Mouse (Mus musculus): ENCODE measurements around the gene Col17a1. TPM values are rescaled to one million over a fixed set of nuclear protein-coding genes. Genes with fewer than 3 reads are reported as not detected.

The Col17a1 gene
- polyA plus RNA-seq, 1 experiment, result not detected

DNA sequence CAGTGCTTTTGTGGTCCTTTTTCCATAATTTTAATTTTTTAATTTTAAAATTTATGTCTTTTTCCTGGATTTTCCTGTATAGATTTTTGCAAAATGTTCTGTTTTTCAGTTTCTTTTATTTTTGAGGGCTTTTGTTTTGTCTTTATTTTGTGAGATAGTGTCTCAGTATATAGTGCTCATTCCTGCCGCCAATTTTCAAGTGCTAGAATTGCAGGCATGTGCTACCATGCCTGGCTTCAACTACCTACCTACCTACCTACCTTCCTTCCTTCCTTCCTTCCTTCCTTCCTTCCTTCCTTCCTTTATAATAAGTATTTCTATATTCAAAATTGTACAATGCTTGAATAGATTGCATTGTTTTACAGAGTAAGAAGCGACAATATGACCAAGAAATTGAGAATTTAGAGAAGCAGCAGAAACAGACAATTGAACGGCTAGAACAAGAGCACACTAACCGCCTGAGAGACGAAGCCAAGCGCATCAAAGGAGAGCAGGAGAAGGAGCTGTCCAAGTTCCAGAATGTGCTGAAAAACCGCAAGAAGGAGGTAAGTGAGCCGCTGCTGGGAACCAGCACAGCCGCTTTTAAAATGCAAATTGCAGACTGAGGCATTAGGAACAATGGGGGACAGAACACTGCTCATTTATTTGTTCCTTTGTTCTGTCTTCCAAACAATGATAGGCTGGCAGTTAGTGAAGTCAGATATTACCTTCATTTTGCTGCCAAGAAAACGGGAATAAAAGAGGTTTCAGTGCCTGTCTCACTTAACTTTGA is 66.8 kb downstream of the Col17a1 start:
- Histone ChIP-seq H3K4me3 (replicated peaks) (no peak overlapping the region), H3K27me3 (replicated peaks) (no peaks in the 10 kb centered on the region), H3K4me1 (peaks cover 7% of the 10 kb centered on the region), H3K9me3 (no peaks in the 10 kb centered on the region), H3K36me3 (replicated peaks; ENCODE audit: low read length) (peaks cover 92% of the 10 kb centered on the region)
- TF ChIP-seq GATA1 (IDR thresholded peaks at IDR 0.05; ENCODE audit: borderline replicate concordance, low read length), result no peak
- no peak for TF ChIP-seq FLI1 (IDR thresholded peaks at IDR 0.05; ENCODE audit: low read length)

DNA sequence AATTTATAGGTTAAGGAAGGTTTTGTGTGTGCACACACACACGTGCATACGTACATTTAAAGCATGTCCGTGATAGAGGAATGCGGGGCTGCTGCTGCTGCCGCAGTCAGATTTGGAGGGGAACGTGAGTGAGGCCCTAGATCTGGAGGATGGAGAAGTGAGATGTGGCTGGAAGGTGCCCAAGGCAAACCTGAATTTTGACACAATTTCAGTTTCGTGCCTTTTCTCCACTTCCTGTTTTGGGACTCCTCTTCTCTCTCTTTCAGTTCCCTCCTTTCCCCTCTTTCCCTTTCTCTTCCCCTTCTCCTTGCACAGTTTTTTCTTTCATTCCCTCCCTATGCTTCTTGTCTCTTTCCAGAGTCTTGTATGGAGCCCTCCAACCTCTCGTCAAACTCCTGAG is 70.4 kb downstream of the Col17a1 start:
- Histone ChIP-seq H3K9me3 (no peaks in the 10 kb centered on the region), H3K4me3 (replicated peaks) (no peak overlapping the region), H3K36me3 (replicated peaks; ENCODE audit: low read length) (peaks cover 100% of the 10 kb centered on the region), H3K27me3 (replicated peaks) (no peaks in the 10 kb centered on the region), H3K4me1 (no peaks in the 10 kb centered on the region)
- TF ChIP-seq FLI1 (IDR thresholded peaks at IDR 0.05; ENCODE audit: low read length), result no peak
- TF ChIP-seq GATA1 (IDR thresholded peaks at IDR 0.05; ENCODE audit: borderline replicate concordance, low read length), result no peak

DNA sequence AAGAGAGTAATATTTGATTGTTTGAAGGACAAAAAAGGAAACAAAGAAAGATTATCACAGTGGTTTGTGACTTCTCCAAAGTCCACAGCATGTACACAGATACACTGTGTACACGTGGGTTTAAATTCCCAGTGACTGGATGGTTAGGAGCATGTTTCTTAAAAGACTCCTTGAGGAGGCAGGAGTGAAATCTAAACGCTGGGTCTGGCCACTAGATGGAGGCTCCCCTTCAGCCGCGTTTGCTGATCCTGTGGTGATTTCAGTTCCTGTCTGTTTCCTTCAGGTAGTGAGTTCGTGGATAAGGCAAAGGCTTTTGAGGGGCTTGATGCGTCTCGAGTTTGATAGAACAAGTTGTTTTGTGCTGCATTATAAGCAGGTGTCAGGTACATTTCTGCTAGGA is 78.5 kb downstream of the Col17a1 start:
- no peaks in the 10 kb centered on the region for H3K9me3 ChIP-seq
- no peaks in the 10 kb centered on the region for H3K27me3 ChIP-seq (replicated peaks)
- TF ChIP-seq FLI1 (IDR thresholded peaks at IDR 0.05; ENCODE audit: low read length), result no peak
- no peak for TF ChIP-seq GATA1 (IDR thresholded peaks at IDR 0.05; ENCODE audit: borderline replicate concordance, low read length)
- H3K36me3 ChIP-seq (replicated peaks; ENCODE audit: low read length), result peaks cover 93% of the 10 kb centered on the region
- no peak overlapping the region for H3K4me3 ChIP-seq (replicated peaks)
- H3K4me1 ChIP-seq, result peaks cover 3% of the 10 kb centered on the region; the same call in 1 of the 2 replicates

DNA sequence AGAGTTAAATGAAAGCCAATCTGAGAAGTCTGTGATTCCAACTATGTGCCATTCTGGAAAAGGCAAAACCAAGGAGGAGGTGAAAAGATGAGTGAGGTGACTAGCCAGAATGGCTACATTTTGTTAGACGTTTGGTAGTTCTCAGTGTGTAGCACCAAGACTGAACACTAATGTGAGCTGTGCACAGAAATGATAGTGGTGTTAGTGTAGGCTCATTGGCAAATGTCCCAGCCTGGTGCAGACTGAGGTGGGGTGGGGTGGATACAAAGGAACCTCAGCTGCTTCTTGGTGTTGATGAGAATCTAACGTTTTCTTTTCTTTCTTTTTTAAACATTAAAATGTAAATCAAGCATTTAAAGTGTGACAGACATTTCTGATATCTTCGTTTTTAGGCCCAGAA is 83.4 kb downstream of the Col17a1 start:
- TF ChIP-seq FLI1 (IDR thresholded peaks at IDR 0.05; ENCODE audit: low read length) (no peak), GATA1 (IDR thresholded peaks at IDR 0.05; ENCODE audit: borderline replicate concordance, low read length) (no peak)
- Histone ChIP-seq H3K4me1 (peaks cover 20% of the 10 kb centered on the region), H3K36me3 (replicated peaks; ENCODE audit: low read length) (peaks cover 65% of the 10 kb centered on the region), H3K4me3 (replicated peaks) (no peak overlapping the region), H3K27me3 (replicated peaks) (no peaks in the 10 kb centered on the region), H3K9me3 (no peaks in the 10 kb centered on the region)

Other genes with a start within 250 kb of the Col17a1 start
- 0.21 TPM in 1 of 2 replicates, not detected in the other for gene Sh3pxd2a, start 227.7 kb downstream of the Col17a1 start, polyA plus RNA-seq (2012; ENCODE audit: insufficient read depth, low replicate concordance)
- gene Stn1, start 154.6 kb downstream of the Col17a1 start, polyA plus RNA-seq (2012; ENCODE audit: insufficient read depth, low replicate concordance), result 2.4 and 6.6 TPM in 2 replicates
- gene Slk, start 112.4 kb downstream of the Col17a1 start, polyA plus RNA-seq (2012; ENCODE audit: insufficient read depth, low replicate concordance), result 1.5 and 5.6 TPM in 2 replicates
- 4.5 and 9.7 TPM in 2 replicates for gene Sfr1, start 39.6 kb upstream of the Col17a1 start, polyA plus RNA-seq (2012; ENCODE audit: insufficient read depth, low replicate concordance)
- 187 and 263 TPM in 2 replicates for gene Gsto1, start 162.9 kb upstream of the Col17a1 start, polyA plus RNA-seq (2012; ENCODE audit: insufficient read depth, low replicate concordance)
- gene Gsto2, start 173.4 kb upstream of the Col17a1 start, polyA plus RNA-seq (2012; ENCODE audit: insufficient read depth, low replicate concordance), result not detected in 2 replicates
- gene Cfap43, start 227.2 kb upstream of the Col17a1 start, polyA plus RNA-seq (2012; ENCODE audit: insufficient read depth, low replicate concordance), result not detected in 2 replicates
- gene Itprip, start 227.2 kb upstream of the Col17a1 start, polyA plus RNA-seq (2012; ENCODE audit: insufficient read depth, low replicate concordance), result 2.1 and 2.3 TPM in 2 replicates
- not detected in 2 replicates for gene Cfap58, start 245.6 kb upstream of the Col17a1 start, polyA plus RNA-seq (2012; ENCODE audit: insufficient read depth, low replicate concordance)